Mouse (Mus musculus) layer of hippocampus, postnatal 10 days (tissue): ENCODE measurements around the gene Dgkz. TPM values are rescaled to one million over a fixed set of nuclear protein-coding genes. Genes with fewer than 3 reads are reported as not detected.
A peak's percentile ranks its signal among the peaks of the same experiment; 100 is the strongest.

Experiments
- DNase-seq, 2 experiments: peaks; one replicate each; pipeline ENCODE4 v3.0.0; 2021; ENCODE audit warnings: low spot score in 2 of 2
- total RNA-seq, 2 experiments: library from RNA; stranded (reverse); gene quantifications; 2 replicates each; pipeline ENCODE4 v1.2.3; 2021

The Dgkz gene
- total RNA-seq, 2 experiments from 2014 or later = 313 to 336 TPM

- DNase-seq = no peak
Observed at GRCm38 (mm10) chr2:91997905-91998608, 22.4 kb upstream of the Dgkz start.

- no peak for DNase-seq
Observed at GRCm38 (mm10) chr2:91996006-91996405, 20.3 kb upstream of the Dgkz start.

GRCm38 (mm10) chr2:91993409-91993808 is 17.7 kb upstream of the Dgkz start:
- DNase-seq = no peak

GRCm38 (mm10) chr2:91989750-91990149 is 14.1 kb upstream of the Dgkz start:
- DNase-seq = no peak

- peak; percentile 92 for DNase-seq
Observed at GRCm38 (mm10) chr2:91987542-91987941, 11.9 kb upstream of the Dgkz start.

- peak; percentile 34 to 36 for DNase-seq
Observed at GRCm38 (mm10) chr2:91986071-91986470, 10.4 kb upstream of the Dgkz start.

- no peak for DNase-seq
Observed at GRCm38 (mm10) chr2:91984906-91985525, 9.4 kb upstream of the Dgkz start.

GRCm38 (mm10) chr2:91984439-91984838 is 8.8 kb upstream of the Dgkz start:
- DNase-seq = no peak

- DNase-seq = no peak
Observed at GRCm38 (mm10) chr2:91980830-91981229, 5.2 kb upstream of the Dgkz start.

- DNase-seq = no peak
Observed at GRCm38 (mm10) chr2:91980245-91980644, 4.6 kb upstream of the Dgkz start.

GRCm38 (mm10) chr2:91978547-91978946 is 2.9 kb upstream of the Dgkz start:
- no peak for DNase-seq

GRCm38 (mm10) chr2:91977960-91978359 is 2.3 kb upstream of the Dgkz start:
- DNase-seq = no peak

GRCm38 (mm10) chr2:91973416-91974135 is 2.1 kb downstream of the Dgkz start:
- DNase-seq = no peak

- no peak for DNase-seq
Observed at GRCm38 (mm10) chr2:91972121-91972566, 3.5 kb downstream of the Dgkz start.

- peak; percentile 69 to 76 for DNase-seq
Observed at GRCm38 (mm10) chr2:91971231-91972097, 4.2 kb downstream of the Dgkz start.

- no peak for DNase-seq
Observed at GRCm38 (mm10) chr2:91967962-91968361, 7.7 kb downstream of the Dgkz start.

- DNase-seq = no peak
Observed at GRCm38 (mm10) chr2:91966367-91966766, 9.3 kb downstream of the Dgkz start.

- peak; percentile 18 to 48 for DNase-seq
Observed at GRCm38 (mm10) chr2:91965417-91965816, 10.2 kb downstream of the Dgkz start.

GRCm38 (mm10) chr2:91964610-91965204 is 11.0 kb downstream of the Dgkz start:
- DNase-seq = no peak

- DNase-seq = peak; percentile 97 to 98
Observed at GRCm38 (mm10) chr2:91963443-91963932, 12.2 kb downstream of the Dgkz start.
